Mouse (Mus musculus): Measurements from ENCODE around the gene Nle1. TPM values are rescaled to one million over a fixed set of nuclear protein-coding genes. Genes with fewer than 3 reads are reported as not detected.
A peak's percentile ranks its signal among the peaks of the same experiment; 100 is the strongest.
"Not testable (repeated sequence)": the region's sequence is repeated elsewhere in the genome, so short reads cannot be mapped to it uniquely, and the experiment has no call there.

Gene Nle1
- polyA plus RNA-seq, 1 experiment from 2014 or later = 22.2 TPM

DNA sequence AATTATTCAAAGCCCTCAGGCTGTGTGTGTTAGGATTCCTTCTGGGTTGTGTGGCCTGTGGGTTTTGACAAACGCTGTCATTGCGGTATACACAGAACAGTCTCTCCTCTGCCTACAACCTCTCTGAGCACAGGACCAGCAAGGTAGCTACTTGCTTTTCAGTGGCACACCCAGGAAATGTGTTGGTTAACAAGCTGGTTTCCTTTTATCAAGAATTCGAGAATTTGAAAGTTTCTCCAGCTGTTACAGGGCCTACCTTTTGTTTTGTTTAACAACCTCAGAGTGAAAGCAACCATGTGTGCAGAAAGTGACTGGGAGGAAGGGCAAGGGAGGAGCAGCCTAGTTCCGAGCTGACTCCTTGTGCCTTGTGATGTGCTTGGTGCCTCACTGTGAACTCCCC is 39.2 kb upstream of the Nle1 start:
- H3K27me3 ChIP-seq (ENCODE audit: control insufficient read depth, insufficient read depth, low read length) = no peaks in the 10 kb centered on the region
- H3K9me3 ChIP-seq (replicated peaks; ENCODE audit: control insufficient read depth, low read length) = no peaks in the 10 kb centered on the region
- H3K4me1 ChIP-seq (ENCODE audit: control insufficient read depth, insufficient read depth, low read length) = peaks cover 13% of the 10 kb centered on the region
- no peak for ATAC-seq (replicated peaks; ENCODE audit: extremely low read depth, insufficient read depth, low FRiP score)
- H3K27ac ChIP-seq (ENCODE audit: low read length) = no peak overlapping the region
- WGBS = 59% methylated on average over 4 of the region's 4 CpGs
- no peak overlapping the region for H3K4me3 ChIP-seq (ENCODE audit: low read length)
- H3K9ac ChIP-seq (ENCODE audit: low read length) = no peak overlapping the region
- peaks cover 5% of the 10 kb centered on the region; the same call in 1 of the 2 replicates for H3K36me3 ChIP-seq (ENCODE audit: control insufficient read depth, insufficient read depth)
- H3K4me2 ChIP-seq (ENCODE audit: low read depth, low read length) = no peak overlapping the region

DNA sequence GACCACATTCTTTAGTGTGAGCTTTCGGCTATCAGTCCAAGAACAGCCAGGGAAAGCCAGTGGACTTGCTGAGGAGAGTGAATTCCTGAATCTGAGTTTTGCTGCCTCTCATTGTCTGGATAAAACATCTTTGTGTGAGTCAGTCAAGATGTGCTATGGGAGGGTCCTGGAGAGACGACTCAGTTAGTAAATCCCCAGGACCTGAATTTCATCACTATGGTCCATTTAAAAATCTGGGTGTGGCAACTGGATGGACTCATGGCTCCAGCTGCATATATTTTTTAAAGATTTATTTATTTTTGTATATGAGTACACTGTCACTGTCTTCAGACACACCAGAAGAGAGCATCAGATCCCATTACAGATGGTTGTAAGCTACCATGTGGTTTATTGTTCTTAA is 37.4 kb upstream of the Nle1 start:
- Histone ChIP-seq H3K4me3 (ENCODE audit: low read length) (no peak overlapping the region), H3K27ac (ENCODE audit: low read length) (no peak overlapping the region), H3K36me3 (ENCODE audit: control insufficient read depth, insufficient read depth) (peaks cover 6% of the 10 kb centered on the region), H3K4me2 (ENCODE audit: low read depth, low read length) (no peak overlapping the region), H3K9ac (ENCODE audit: low read length) (no peak overlapping the region), H3K9me3 (replicated peaks; ENCODE audit: control insufficient read depth, low read length) (no peaks in the 10 kb centered on the region), H3K27me3 (ENCODE audit: control insufficient read depth, insufficient read depth, low read length) (no peaks in the 10 kb centered on the region), H3K4me1 (ENCODE audit: control insufficient read depth, insufficient read depth, low read length) (peaks cover 9% of the 10 kb centered on the region)
- WGBS = 15% methylated on average over 2 of the region's 2 CpGs
- no peak for ATAC-seq (replicated peaks; ENCODE audit: extremely low read depth, insufficient read depth, low FRiP score)

DNA sequence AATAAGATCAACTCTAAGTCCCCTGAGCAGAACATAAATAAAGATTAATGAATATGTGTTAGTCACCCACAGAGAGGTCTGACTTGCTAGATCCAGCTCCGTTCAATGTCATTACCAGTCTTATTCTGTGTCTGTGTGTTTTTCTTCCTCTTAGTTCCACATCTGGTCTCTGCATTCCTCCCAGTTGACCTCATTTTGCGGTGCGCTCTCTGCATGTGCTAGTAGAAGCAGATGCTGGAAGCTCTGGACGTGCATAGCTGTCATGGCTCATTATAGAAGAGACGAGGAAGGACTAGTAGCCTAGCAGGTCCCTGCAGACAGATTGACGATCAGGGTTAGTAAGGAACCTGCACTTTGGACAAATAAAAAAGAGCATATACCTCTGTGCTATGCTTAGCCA is 35.1 kb upstream of the Nle1 start:
- WGBS = 57% methylated on average over 6 of the region's 6 CpGs
- Histone ChIP-seq H3K4me2 (ENCODE audit: low read depth, low read length) (no peak overlapping the region), H3K36me3 (ENCODE audit: control insufficient read depth, insufficient read depth) (peaks cover 25% of the 10 kb centered on the region), H3K4me1 (ENCODE audit: control insufficient read depth, insufficient read depth, low read length) (peaks cover 9% of the 10 kb centered on the region), H3K9me3 (replicated peaks; ENCODE audit: control insufficient read depth, low read length) (no peaks in the 10 kb centered on the region), H3K27ac (ENCODE audit: low read length) (no peak overlapping the region), H3K9ac (ENCODE audit: low read length) (no peak overlapping the region), H3K4me3 (ENCODE audit: low read length) (no peak overlapping the region), H3K27me3 (ENCODE audit: control insufficient read depth, insufficient read depth, low read length) (no peaks in the 10 kb centered on the region)
- no peak for ATAC-seq (replicated peaks; ENCODE audit: extremely low read depth, insufficient read depth, low FRiP score)

DNA sequence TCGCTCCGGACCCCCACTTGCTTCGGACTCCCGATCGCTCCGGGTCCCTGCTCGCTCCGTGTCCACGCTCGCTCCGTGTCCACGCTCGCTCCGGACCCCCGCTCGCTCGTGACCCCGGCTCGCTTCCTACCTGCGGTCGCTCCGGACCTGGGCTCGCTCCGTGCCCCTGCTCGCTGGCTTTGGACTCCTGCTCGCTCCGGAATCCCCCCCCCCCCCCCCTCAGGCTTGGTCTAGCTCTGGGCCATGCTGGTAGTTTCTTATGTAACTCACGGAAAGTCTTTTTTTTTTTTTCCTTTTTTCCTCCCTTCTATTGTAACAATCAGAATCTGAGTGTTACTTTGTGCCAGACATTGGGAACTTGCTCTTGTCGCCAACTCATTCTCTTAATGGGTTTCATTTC is 25.0 kb upstream of the Nle1 start:
- Histone ChIP-seq H3K4me1 (ENCODE audit: control insufficient read depth, insufficient read depth, low read length) (peaks cover 5% of the 10 kb centered on the region), H3K36me3 (ENCODE audit: control insufficient read depth, insufficient read depth) (peaks cover 57% of the 10 kb centered on the region), H3K27ac (ENCODE audit: low read length) (no peak overlapping the region), H3K27me3 (ENCODE audit: control insufficient read depth, insufficient read depth, low read length) (no peaks in the 10 kb centered on the region; the same call in 1 of the 2 replicates), H3K4me2 (ENCODE audit: low read depth, low read length) (peak overlapping the region; percentile 76), H3K9ac (ENCODE audit: low read length) (peak overlapping the region; percentile 63), H3K9me3 (replicated peaks; ENCODE audit: control insufficient read depth, low read length) (no peaks in the 10 kb centered on the region), H3K4me3 (ENCODE audit: low read length) (peak overlapping the region; percentile 53)
- no peak for ATAC-seq (replicated peaks; ENCODE audit: extremely low read depth, insufficient read depth, low FRiP score)
- 31% methylated on average over 29 of the region's 29 CpGs for WGBS

DNA sequence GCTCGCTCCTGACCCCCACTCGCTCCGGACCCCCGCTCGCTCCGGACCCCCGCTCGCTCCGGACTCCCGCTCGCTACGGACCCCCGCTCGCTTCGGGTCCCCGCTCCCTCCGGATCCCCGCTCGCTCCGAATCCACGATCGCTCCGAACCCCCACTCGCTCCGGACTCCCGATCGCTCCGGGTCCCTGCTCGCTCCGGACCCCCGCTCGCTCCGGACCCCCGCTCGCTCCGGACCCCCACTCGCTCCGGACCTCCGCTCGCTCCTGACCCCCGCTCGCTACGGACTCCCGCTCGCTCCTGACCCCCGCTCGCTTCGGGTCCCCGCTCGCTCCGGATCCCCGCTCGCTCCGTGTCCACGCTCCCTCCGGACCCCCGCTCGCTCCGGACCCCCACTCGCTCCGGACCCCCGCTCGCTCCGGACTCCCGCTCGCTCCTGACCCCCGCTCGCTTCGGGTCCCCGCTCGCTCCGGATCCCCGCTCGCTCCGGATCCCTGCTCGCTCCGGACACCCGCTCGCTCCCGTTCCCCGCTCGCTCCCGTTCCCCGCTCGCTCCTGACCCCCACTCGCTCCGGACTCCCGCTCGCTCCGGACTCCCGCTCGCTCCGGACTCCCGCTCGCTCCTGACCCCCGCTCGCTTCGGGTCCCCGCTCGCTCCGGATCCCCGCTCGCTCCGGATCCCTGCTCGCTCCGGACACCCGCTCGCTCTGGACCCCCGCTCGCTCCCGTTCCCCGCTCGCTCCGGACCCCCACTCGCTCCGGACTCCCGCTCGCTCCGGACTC is 23.6 kb upstream of the Nle1 start:
- H3K27ac ChIP-seq (ENCODE audit: low read length); H3K27me3 ChIP-seq (ENCODE audit: control insufficient read depth, insufficient read depth, low read length); ATAC-seq (replicated peaks; ENCODE audit: extremely low read depth, insufficient read depth, low FRiP score); H3K9me3 ChIP-seq (replicated peaks; ENCODE audit: control insufficient read depth, low read length); H3K4me1 ChIP-seq (ENCODE audit: control insufficient read depth, insufficient read depth, low read length): not testable (repeated sequence)
- 8% methylated on average over 118 of the region's 119 CpGs for WGBS
- Histone ChIP-seq H3K4me3 (ENCODE audit: low read length) (peak overlapping the region; percentile 53), H3K9ac (ENCODE audit: low read length) (peak overlapping the region; percentile 60), H3K4me2 (ENCODE audit: low read depth, low read length) (peak overlapping the region; percentile 76), H3K36me3 (ENCODE audit: control insufficient read depth, insufficient read depth) (peaks cover 56% of the 10 kb centered on the region)

DNA sequence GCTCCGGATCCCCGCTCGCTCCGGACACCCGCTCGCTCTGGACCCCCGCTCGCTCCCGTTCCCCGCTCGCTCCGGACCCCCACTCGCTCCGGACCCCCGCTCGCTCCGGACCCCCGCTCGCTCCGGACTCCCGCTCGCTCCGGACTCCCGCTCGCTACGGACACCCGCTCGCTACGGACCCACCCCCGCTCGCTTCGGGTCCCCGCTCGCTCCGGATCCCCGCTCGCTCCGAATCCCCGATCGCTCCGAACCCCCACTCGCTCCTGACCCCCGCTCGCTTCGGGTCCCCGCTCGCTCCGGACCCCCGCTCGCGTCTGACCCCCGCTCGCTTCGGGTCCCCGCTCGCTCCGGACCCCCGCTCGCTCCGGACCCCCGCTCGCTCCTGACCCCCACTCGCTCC is 22.9 kb upstream of the Nle1 start:
- Histone ChIP-seq H3K4me3 (ENCODE audit: low read length) (peak overlapping the region; percentile 53), H3K4me2 (ENCODE audit: low read depth, low read length) (peak overlapping the region; percentile 76), H3K36me3 (ENCODE audit: control insufficient read depth, insufficient read depth) (peaks cover 59% of the 10 kb centered on the region), H3K9ac (ENCODE audit: low read length) (peak overlapping the region; percentile 60)
- H3K27ac ChIP-seq (ENCODE audit: low read length); H3K9me3 ChIP-seq (replicated peaks; ENCODE audit: control insufficient read depth, low read length); ATAC-seq (replicated peaks; ENCODE audit: extremely low read depth, insufficient read depth, low FRiP score); H3K27me3 ChIP-seq (ENCODE audit: control insufficient read depth, insufficient read depth, low read length); H3K4me1 ChIP-seq (ENCODE audit: control insufficient read depth, insufficient read depth, low read length): not testable (repeated sequence)
- 7% methylated on average over 49 of the region's 63 CpGs for WGBS

DNA sequence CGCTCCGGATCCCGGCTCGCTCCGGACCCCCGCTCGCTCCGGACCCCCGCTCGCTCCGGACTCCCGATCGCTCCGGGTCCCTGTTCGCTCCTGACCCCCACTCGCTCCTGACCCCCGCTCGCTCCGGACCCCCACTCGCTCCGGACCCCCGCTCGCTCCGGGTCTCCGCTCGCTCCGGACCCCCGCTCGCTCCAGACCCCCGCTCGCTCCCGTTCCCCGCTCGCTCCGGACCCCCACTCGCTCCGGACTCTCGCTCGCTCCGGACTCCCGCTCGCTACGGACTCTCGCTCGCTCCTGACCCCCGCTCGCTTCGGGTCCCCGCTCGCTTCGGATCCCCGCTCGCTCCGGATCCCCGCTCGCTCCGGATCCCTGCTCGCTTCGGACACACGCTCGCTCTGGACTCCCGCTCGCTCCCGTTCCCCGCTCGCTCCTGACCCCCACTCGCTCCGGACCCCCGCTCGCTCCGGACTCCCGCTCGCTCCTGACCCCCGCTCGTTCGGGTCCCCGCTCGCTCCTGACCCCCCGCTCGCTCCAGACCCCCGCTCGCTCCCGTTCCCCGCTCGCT is 22.3 kb upstream of the Nle1 start:
- H3K27me3 ChIP-seq (ENCODE audit: control insufficient read depth, insufficient read depth, low read length); H3K9ac ChIP-seq (ENCODE audit: low read length); H3K4me1 ChIP-seq (ENCODE audit: control insufficient read depth, insufficient read depth, low read length); ATAC-seq (replicated peaks; ENCODE audit: extremely low read depth, insufficient read depth, low FRiP score); H3K9me3 ChIP-seq (replicated peaks; ENCODE audit: control insufficient read depth, low read length); H3K27ac ChIP-seq (ENCODE audit: low read length): not testable (repeated sequence)
- Histone ChIP-seq H3K4me3 (ENCODE audit: low read length) (peak overlapping the region; percentile 53), H3K36me3 (ENCODE audit: control insufficient read depth, insufficient read depth) (peaks cover 58% of the 10 kb centered on the region), H3K4me2 (ENCODE audit: low read depth, low read length) (peak overlapping the region; percentile 76)
- 20% methylated on average over 84 of the region's 85 CpGs for WGBS

DNA sequence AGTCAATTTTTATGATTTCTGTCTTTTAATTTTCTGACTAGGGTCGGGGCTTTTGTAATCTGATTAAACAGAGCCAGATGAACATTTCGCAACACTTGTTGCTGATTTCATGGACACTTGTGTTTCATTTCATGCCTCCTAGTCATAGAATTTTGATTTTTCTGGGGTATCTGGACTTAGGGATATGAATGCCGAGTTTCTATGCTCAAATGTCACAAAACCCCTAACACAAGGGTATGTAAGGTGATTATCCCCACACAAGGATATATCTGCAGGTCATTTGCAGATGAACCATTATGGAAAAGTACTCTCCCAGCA is 21.4 kb upstream of the Nle1 start:
- H3K4me1 ChIP-seq (ENCODE audit: control insufficient read depth, insufficient read depth, low read length) = peaks cover 14% of the 10 kb centered on the region
- 74% methylated on average over 3 of the region's 3 CpGs for WGBS
- H3K36me3 ChIP-seq (ENCODE audit: control insufficient read depth, insufficient read depth) = peaks cover 54% of the 10 kb centered on the region
- no peak overlapping the region for H3K4me3 ChIP-seq (ENCODE audit: low read length)
- H3K27me3 ChIP-seq (ENCODE audit: control insufficient read depth, insufficient read depth, low read length) = no peaks in the 10 kb centered on the region; the same call in 1 of the 2 replicates
- no peak overlapping the region for H3K27ac ChIP-seq (ENCODE audit: low read length)
- H3K9me3 ChIP-seq (replicated peaks; ENCODE audit: control insufficient read depth, low read length) = no peaks in the 10 kb centered on the region
- no peak for ATAC-seq (replicated peaks; ENCODE audit: extremely low read depth, insufficient read depth, low FRiP score)
- no peak overlapping the region for H3K9ac ChIP-seq (ENCODE audit: low read length)
- no peak overlapping the region for H3K4me2 ChIP-seq (ENCODE audit: low read depth, low read length)

DNA sequence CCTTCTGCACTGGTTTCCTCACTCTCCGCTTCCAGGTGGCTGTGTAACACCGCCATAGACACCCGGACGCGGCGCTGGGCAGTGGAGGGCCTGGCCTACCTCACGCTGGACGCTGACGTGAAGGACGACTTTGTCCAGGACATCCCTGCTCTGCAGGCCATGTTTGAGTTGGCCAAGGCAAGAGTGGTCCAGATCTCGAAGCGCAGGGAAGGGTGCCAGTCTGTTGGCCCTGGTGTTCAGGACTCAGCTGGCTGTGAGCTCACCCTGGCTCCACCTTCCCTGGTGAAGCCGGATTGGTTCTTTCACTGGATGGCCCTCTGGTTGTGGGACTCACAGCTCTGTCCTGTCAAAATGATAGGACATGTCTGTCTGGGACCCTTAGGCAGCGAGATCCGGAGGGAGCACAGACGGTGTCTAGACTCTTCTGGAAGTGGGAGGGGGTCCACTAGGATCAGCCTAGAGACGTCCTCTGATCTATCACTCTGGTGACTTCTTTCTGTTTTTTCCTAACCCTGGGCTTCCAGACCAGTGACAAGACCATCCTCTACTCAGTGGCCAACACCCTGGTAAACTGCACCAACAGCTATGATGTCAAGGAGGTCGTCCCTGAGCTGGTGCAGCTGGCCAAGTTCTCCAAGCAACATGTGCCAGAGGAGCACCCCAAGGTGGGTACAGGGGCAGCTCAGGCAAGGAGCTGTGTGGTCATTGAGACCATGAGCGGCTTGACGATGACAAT is 20.9 kb upstream of the Nle1 start:
- Histone ChIP-seq H3K27ac (ENCODE audit: low read length) (no peak overlapping the region), H3K4me2 (ENCODE audit: low read depth, low read length) (no peak overlapping the region), H3K9me3 (replicated peaks; ENCODE audit: control insufficient read depth, low read length) (no peaks in the 10 kb centered on the region), H3K4me1 (ENCODE audit: control insufficient read depth, insufficient read depth, low read length) (peaks cover 14% of the 10 kb centered on the region), H3K4me3 (ENCODE audit: low read length) (no peak overlapping the region), H3K36me3 (ENCODE audit: control insufficient read depth, insufficient read depth) (peaks cover 51% of the 10 kb centered on the region), H3K9ac (ENCODE audit: low read length) (no peak overlapping the region), H3K27me3 (ENCODE audit: control insufficient read depth, insufficient read depth, low read length) (no peaks in the 10 kb centered on the region; the same call in 1 of the 2 replicates)
- ATAC-seq (replicated peaks; ENCODE audit: extremely low read depth, insufficient read depth, low FRiP score) = no peak
- WGBS = 54% methylated on average over 20 of the region's 20 CpGs
